Mouse (Mus musculus) erythroid progenitor cell, adult 5-6 weeks (primary cell): ENCODE measurements around the gene Pdzd9. TPM values are rescaled to one million over a fixed set of nuclear protein-coding genes. Genes with fewer than 3 reads are reported as not detected.

Source experiments
- ATAC-seq: replicated peaks from 2 replicates; pipeline ENCODE4 v1.8.0; 2016; ENCODE audit warnings: moderate number of reproducible peaks, mild to moderate bottlenecking, moderate TSS enrichment, inconsistent platforms; ENCODE audit not compliant: poor library complexity, low FRiP score, severe bottlenecking
- total RNA-seq, 2 experiments: library from RNA; stranded (forward) in 1 of 2; stranded (reverse) in 1 of 2; fragments of 150-400 nt in 1 of 2; fragments of 186-747, 209-891 nt in 1 of 2; gene quantifications; 2 replicates each; pipeline versions ENCODE4 v1.2.3 to v1.2.4; 2015 to 2017; ENCODE audit warnings: low replicate concordance in 2 of 2

Pdzd9 gene
- total RNA-seq, 2 experiments from 2014 or later, result 0.08 TPM; not detected in 1

- no peak for ATAC-seq
These were observed 22.3 kb downstream of the Pdzd9 start for GRCm38 (mm10) chr7:120647849-120648248.

DNA sequence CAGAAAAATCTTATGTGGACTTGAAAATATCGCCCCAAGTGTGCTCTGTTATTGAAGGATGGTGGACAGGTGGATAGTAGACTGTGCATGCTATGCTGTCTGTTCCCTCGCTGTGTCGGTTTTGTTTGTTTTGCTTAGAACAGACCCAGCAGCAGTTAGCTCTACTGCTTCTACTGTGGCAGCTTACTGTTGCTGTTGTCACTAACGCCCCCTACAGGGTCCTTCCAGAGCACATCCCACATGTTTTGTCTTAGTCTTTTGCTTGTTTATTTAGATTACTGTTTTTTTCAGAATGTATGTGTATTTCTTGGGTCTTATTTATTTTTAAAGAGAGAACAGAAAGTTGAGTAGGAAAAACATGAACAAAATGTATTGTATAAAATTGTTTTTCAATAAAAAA lies 26.9 kb downstream of the Pdzd9 start:
- no peak for ATAC-seq

- ATAC-seq, result peak; percentile 21
These were observed 34.3 kb downstream of the Pdzd9 start for GRCm38 (mm10) chr7:120635821-120636220.

DNA sequence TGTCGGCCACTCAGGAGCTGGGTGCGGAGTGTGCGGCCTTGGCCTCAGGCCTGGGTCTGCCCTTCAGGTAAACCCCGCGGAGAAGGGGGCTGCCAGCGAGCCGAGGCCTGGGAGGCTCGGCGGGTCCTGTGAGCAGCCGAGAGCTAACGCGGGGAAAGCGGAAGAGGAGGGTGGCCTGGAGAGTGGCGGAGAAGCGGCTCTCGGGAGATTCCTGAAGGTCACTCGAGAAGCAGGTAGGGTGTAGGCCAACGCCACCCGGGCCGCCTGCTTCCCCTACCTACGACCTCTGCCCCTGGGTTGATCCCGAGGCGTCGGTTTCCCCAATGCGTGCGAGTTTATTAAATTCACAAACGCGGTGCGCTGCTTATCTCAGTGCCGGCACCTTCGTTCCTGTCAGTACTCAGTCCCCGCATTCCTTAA lies 34.8 kb downstream of the Pdzd9 start:
- ATAC-seq, result peak; percentile 44

GRCm38 (mm10) chr7:120634711-120635361 lies 35.3 kb downstream of the Pdzd9 start, which contains the start of gene Uqcrc2:
Gene Uqcrc2, plus strand, starts transcription at chr7:120635176.
- ATAC-seq, result peak; percentile 99

- no peak for ATAC-seq
These were observed 35.8 kb downstream of the Pdzd9 start for GRCm38 (mm10) chr7:120634301-120634700.

DNA sequence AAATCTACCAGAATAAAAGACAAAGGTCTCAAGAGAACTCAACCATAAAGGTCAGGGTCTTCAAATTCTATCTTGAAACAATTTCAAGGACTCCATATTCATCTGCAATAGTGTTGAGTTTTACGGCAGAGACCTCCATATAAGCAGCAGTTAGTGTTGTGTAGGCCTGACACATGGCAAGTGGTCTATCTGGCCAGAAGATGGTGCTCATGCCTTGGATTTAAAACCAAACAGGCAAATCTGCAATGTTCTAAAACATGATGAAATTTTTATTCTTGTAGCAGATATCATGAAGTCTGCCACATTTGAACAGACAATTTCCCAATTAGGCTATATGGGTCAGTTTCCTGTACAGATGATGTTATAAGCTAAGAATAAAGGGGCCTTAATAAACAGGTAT lies 37.6 kb downstream of the Pdzd9 start:
- no peak for ATAC-seq

- no peak for ATAC-seq
These were observed 49.3 kb downstream of the Pdzd9 start for GRCm38 (mm10) chr7:120620841-120621240.

- no peak for ATAC-seq
These were observed 49.9 kb downstream of the Pdzd9 start for GRCm38 (mm10) chr7:120620075-120620771.

Other genes with a start within 250 kb of the Pdzd9 start
- 84.7 and 88.4 TPM in 2 replicates for gene Uqcrc2, start 35.2 kb downstream of the Pdzd9 start, total RNA-seq (2015; ENCODE audit: low replicate concordance)
- gene Uqcrc2, start 35.2 kb downstream of the Pdzd9 start, total RNA-seq (2017; ENCODE audit: low replicate concordance), result 27.9 and 36.7 TPM in 2 replicates
- 31.7 and 41.1 TPM in 2 replicates for gene Mosmo, start 7.3 kb upstream of the Pdzd9 start, total RNA-seq (2015; ENCODE audit: low replicate concordance)
- 26.8 and 27.0 TPM in 2 replicates for gene Mosmo, start 7.3 kb upstream of the Pdzd9 start, total RNA-seq (2017; ENCODE audit: low replicate concordance)
- not detected in 2 replicates for gene Vwa3a, start 69.0 kb upstream of the Pdzd9 start, total RNA-seq (2015; ENCODE audit: low replicate concordance)
- gene Vwa3a, start 69.0 kb upstream of the Pdzd9 start, total RNA-seq (2017; ENCODE audit: low replicate concordance), result 4.6 TPM in 1 of 2 replicates, not detected in the other
- not detected in 2 replicates for gene Gm5737, start 142.0 kb upstream of the Pdzd9 start, total RNA-seq (2015; ENCODE audit: low replicate concordance)
- not detected in 2 replicates for gene Gm5737, start 142.0 kb upstream of the Pdzd9 start, total RNA-seq (2017; ENCODE audit: low replicate concordance)
- gene Eef2k, start 172.5 kb upstream of the Pdzd9 start, total RNA-seq (2015; ENCODE audit: low replicate concordance), result 35.6 and 62.3 TPM in 2 replicates
- gene Eef2k, start 172.5 kb upstream of the Pdzd9 start, total RNA-seq (2017; ENCODE audit: low replicate concordance), result 80.2 and 225 TPM in 2 replicates
- 0.42 and 1.4 TPM in 2 replicates for gene Polr3e, start 247.4 kb upstream of the Pdzd9 start, total RNA-seq (2015; ENCODE audit: low replicate concordance)
- gene Polr3e, start 247.4 kb upstream of the Pdzd9 start, total RNA-seq (2017; ENCODE audit: low replicate concordance), result 2.3 and 3.0 TPM in 2 replicates